Mouse (Mus musculus) lung, postnatal 25 days (tissue): ENCODE results near the gene Tfr2.

Experiments used
- DNase-seq: peaks from one replicate; pipeline ENCODE4 v3.0.0; 2022; ENCODE audit warnings: low spot score

The Tfr2 gene

GRCm38 (mm10) chr5:137623937-137624530 is 54.4 kb downstream of the Tfr2 start:
- no peak for DNase-seq

GRCm38 (mm10) chr5:137627991-137628390 is 58.4 kb downstream of the Tfr2 start:
- DNase-seq, result no peak

- peak; percentile 100 for DNase-seq
Observed at GRCm38 (mm10) chr5:137628498-137629305, 59.1 kb downstream of the Tfr2 start, which contains the start of the genes Fbxo24, Lrch4 and Gm20605. Gene Fbxo24, minus strand, starts transcription at chr5:137629002. Gene Lrch4, plus strand, starts transcription at chr5:137629121. Gene Gm20605, plus strand, starts transcription at chr5:137629175.

- peak; percentile 70 for DNase-seq
Observed at GRCm38 (mm10) chr5:137629306-137629721, 59.7 kb downstream of the Tfr2 start.

GRCm38 (mm10) chr5:137629906-137630545 is 60.4 kb downstream of the Tfr2 start:
- DNase-seq, result peak; percentile 72

DNA sequence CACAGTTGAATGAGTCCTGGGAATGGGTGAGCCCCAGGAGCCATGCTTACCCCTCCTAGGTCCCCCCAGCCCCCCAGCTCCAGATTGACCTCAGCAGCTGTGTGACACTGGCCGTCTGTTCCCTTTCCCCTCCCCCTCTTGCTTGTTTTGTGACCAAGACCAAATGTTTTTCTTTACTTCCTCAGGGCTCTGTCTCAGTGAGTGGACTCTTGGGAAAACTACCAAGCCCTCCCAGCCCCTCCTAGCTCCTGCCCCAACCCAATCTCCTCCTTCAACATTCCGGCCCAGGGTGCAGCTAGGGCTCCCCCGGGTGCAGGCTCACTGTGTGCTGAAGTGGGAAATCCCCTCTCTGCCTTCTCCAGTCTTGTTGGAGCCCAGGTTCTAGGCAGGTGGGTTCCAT is 61.0 kb downstream of the Tfr2 start:
- DNase-seq, result peak; percentile 74

DNA sequence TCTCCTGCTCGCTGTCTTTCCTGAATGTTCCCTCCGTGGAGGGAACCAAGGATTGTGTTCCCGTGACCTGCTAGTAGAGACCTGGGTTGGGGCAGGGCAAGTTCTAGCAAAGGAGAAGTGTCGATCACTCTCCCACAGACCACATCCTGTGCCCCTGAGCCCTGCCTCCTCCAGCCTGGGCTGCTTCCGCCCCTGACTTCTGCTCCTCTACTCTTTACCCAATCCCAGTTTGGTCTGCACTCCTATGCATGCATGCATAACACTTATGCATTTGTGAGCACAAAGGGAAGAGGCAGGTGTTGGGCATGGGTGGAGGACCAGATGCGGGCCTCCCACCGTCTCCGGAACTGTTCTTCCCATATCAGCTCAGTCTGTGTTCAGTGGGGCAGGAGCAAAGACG is 61.5 kb downstream of the Tfr2 start:
- DNase-seq, result peak; percentile 79

DNA sequence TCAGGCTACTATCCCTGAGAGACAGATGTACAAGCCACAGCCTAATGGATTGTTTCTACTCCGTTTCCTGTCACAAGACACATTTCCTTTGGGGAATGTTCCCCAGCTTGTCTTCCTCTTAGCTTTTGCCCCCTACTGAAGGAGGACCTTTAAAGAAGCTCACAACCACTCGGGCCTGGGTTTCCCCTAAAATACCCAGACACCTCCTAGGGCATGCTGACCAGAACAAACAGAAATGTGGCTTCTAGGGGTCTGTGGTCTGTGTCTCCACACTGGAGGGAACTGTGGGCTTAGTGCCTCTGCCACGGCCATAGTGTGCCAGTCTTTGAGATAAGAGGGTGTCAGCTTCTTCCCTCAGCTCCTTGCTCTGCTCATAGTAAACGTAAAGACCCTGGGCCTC is 62.0 kb downstream of the Tfr2 start:
- no peak for DNase-seq

- DNase-seq, result peak; percentile 75
Observed at GRCm38 (mm10) chr5:137633397-137634084, 63.9 kb downstream of the Tfr2 start.
